ENCODE assay signal across 35 mouse cellular contexts in genomic region chr7:96466761-96467160, GRCm38 (mm10).
"Had no signal": no experiment of that assay in that cellular context is flagged by ENCODE, and none has a peak within 500 bp of the region (broad histone marks: within the 10 kb centered on the region; RNA-seq: fewer than 3 reads in every experiment).

No protein-coding gene starts in this region.

- H3K27ac ChIP-seq: heart, embryonic 10.5 days; heart, embryonic 13.5 days; heart, embryonic 15.5 days; hindbrain, embryonic 10.5 days; hindbrain, embryonic 12.5 days; hindbrain, embryonic 13.5 days; hindbrain, embryonic 14.5 days; hindbrain, embryonic 15.5 days; hindbrain, postnatal 0 days; intestine, embryonic 15.5 days; kidney, embryonic 15.5 days; kidney, postnatal 0 days; layer of hippocampus, adult 2 months had no signal

- H3K36me3 ChIP-seq: heart, embryonic 10.5 days; heart, embryonic 12.5 days; heart, embryonic 13.5 days; heart, embryonic 15.5 days; hindbrain, embryonic 10.5 days; hindbrain, embryonic 12.5 days; hindbrain, embryonic 13.5 days; hindbrain, embryonic 15.5 days; intestine, embryonic 15.5 days; kidney, embryonic 15.5 days had no signal

- H3K4me1 ChIP-seq: heart, embryonic 10.5 days; heart, embryonic 12.5 days; heart, embryonic 15.5 days; hindbrain, embryonic 10.5 days; hindbrain, embryonic 12.5 days; hindbrain, embryonic 13.5 days; hindbrain, embryonic 15.5 days; intestine, embryonic 15.5 days; kidney, embryonic 15.5 days had no signal

- H3K27me3 ChIP-seq: hindbrain, embryonic 12.5 days; hindbrain, embryonic 13.5 days; hindbrain, embryonic 15.5 days; intestine, embryonic 15.5 days; kidney, embryonic 15.5 days had no signal

- ATAC-seq: hindbrain, embryonic 16.5 days; hindbrain, postnatal 0 days; inflammation-experienced regulatory T-cells, adult 6 months; intestine, embryonic 15.5 days; intestine, embryonic 16.5 days; intestine, postnatal 0 days had no signal

- H3K9me3 ChIP-seq: heart, embryonic 10.5 days; heart, embryonic 12.5 days; heart, embryonic 13.5 days; heart, embryonic 15.5 days; hindbrain, embryonic 10.5 days; hindbrain, embryonic 12.5 days; hindbrain, embryonic 13.5 days; hindbrain, embryonic 15.5 days; intestine, embryonic 15.5 days; kidney, embryonic 15.5 days had no signal

- H3K4me3 ChIP-seq: heart, embryonic 10.5 days; heart, embryonic 12.5 days; heart, embryonic 13.5 days; heart, embryonic 15.5 days; hindbrain, embryonic 10.5 days; hindbrain, embryonic 12.5 days; hindbrain, embryonic 13.5 days; hindbrain, embryonic 15.5 days; intestine, embryonic 15.5 days; kidney, embryonic 15.5 days; layer of hippocampus, adult 2 months had no signal

- DNase-seq: heart, postnatal 10 days; heart, postnatal 14 days; heart, postnatal 36 days; heart, postnatal 4 days; kidney, adult 11 months; kidney, adult 18-20 months; kidney, adult 2 months; kidney, adult 8-10 months; kidney, adult 9 months; kidney, postnatal 10 days; kidney, postnatal 14 days; kidney, postnatal 25 days; kidney, postnatal 36 days; kidney, postnatal 4 days; layer of hippocampus, adult 9-11 months; layer of hippocampus, postnatal 36 days had no signal

- H3K4me2 ChIP-seq: heart, embryonic 11.5 days; heart, embryonic 12.5 days; heart, embryonic 13.5 days; heart, embryonic 15.5 days; hindbrain, embryonic 12.5 days; hindbrain, embryonic 13.5 days; hindbrain, embryonic 14.5 days; hindbrain, embryonic 15.5 days; intestine, embryonic 15.5 days; kidney, embryonic 15.5 days had no signal

- H3K9ac ChIP-seq: heart, embryonic 12.5 days; heart, embryonic 13.5 days; heart, embryonic 15.5 days; hindbrain, embryonic 12.5 days; hindbrain, embryonic 13.5 days; hindbrain, embryonic 14.5 days; hindbrain, embryonic 15.5 days; intestine, embryonic 15.5 days; kidney, embryonic 15.5 days had no signal
